Mouse (Mus musculus) lung, embryonic 14.5 days (tissue): ENCODE results near the gene Usp5. TPM values are rescaled to one million over a fixed set of nuclear protein-coding genes. Genes with fewer than 3 reads are reported as not detected.

ENCODE experiments used
- ATAC-seq: fragments of 200-750 bp; cut with Nextera tagmentation; 2 replicates; pipeline ENCODE4 v1.8.0; 2017; ENCODE audit warnings: mild to moderate bottlenecking, moderate TSS enrichment, moderate library complexity; ENCODE audit not compliant: insufficient read depth
- DNase-seq: peaks from one replicate; pipeline ENCODE4 v3.0.0-alpha.2; 2015
- H3K27ac ChIP-seq: fragments of 300-500 bp; sonication (generic); 2 replicates; pipeline ENCODE4 v1.5.1; 2014; ENCODE audit warnings: low read depth, mild to moderate bottlenecking, moderate library complexity
- H3K27me3 ChIP-seq: fragments of 300-500 bp; sonication (generic); 2 replicates; pipeline ENCODE4 v1.6.1; 2014; ENCODE audit warnings: low read length, control low read depth; ENCODE audit not compliant: insufficient read depth
- H3K36me3 ChIP-seq: fragments of 300-500 bp; sonication (generic); 2 replicates; pipeline ENCODE4 v1.6.1; 2014; ENCODE audit warnings: control low read depth; ENCODE audit not compliant: insufficient read depth
- H3K4me1 ChIP-seq: fragments of 300-500 bp; sonication (generic); 2 replicates; pipeline ENCODE4 v1.6.1; 2014; ENCODE audit warnings: antibody characterized with exemption, control low read depth; ENCODE audit not compliant: insufficient read depth
- H3K4me2 ChIP-seq: fragments of 300-500 bp; sonication (generic); 2 replicates; pipeline ENCODE4 v1.6.1; 2014; ENCODE audit warnings: mild to moderate bottlenecking
- H3K4me3 ChIP-seq: fragments of 300-500 bp; sonication (generic); 2 replicates; pipeline ENCODE4 v1.5.1; 2014; ENCODE audit warnings: low read depth, low read length
- H3K9ac ChIP-seq: fragments of 300-500 bp; sonication (generic); 2 replicates; pipeline ENCODE4 v1.6.1; 2014
- H3K9me3 ChIP-seq: fragments of 300-500 bp; sonication (generic); 2 replicates; pipeline ENCODE4 v1.6.1; 2016; ENCODE audit warnings: low read depth, low read length, control low read depth
- CTCF ChIP-seq: IDR thresholded peaks from 2 replicates; pipeline ENCODE4 v1.5.1; 2016; ENCODE audit warnings: antibody characterized with exemption, low read depth
- WGBS: fragments of 180-500 bp; shearing (Covaris S2); extraction: QIAGEN DNeasy Blood & Tissue Kit; methylation state at CpG from one replicate; pipeline ENCODE4 v1.1.7; 2014; 5-methylcytosine and 5-hydroxymethylcytosine counted together
- polyA plus RNA-seq: library from polyadenylated mRNA; unstranded; fragments of >200 nt; fragmentation: Nextera tagmentation; extraction: Ambion mirVana; gene quantifications from 2 replicates; pipeline ENCODE4 v1.2.1, GENCODE M21; 2014

Usp5 gene
- polyA plus RNA-seq, 1 experiment from 2014 or later: 143 TPM

GRCm38 (mm10) chr6:124796200-124796599 lies 33.1 kb downstream of the Usp5 start:
- Histone ChIP-seq H3K4me3 (no peak overlapping the region), H3K27me3 (no peaks in the 10 kb centered on the region), H3K9ac (no peak overlapping the region), H3K9me3 (no peaks in the 10 kb centered on the region), H3K4me2 (no peak overlapping the region), H3K36me3 (no peaks in the 10 kb centered on the region), H3K4me1 (no peaks in the 10 kb centered on the region), H3K27ac (no peak overlapping the region)
- ATAC-seq (no peak), DNase-seq (no peak)
- TF ChIP-seq CTCF: no peak
- WGBS: 66% methylated on average over 2 of the region's 2 CpGs

GRCm38 (mm10) chr6:124795781-124796180 lies 33.5 kb downstream of the Usp5 start:
- DNase-seq (no peak), ATAC-seq (no peak)
- Histone ChIP-seq H3K36me3 (no peaks in the 10 kb centered on the region), H3K9me3 (no peaks in the 10 kb centered on the region), H3K4me3 (no peak overlapping the region), H3K27me3 (no peaks in the 10 kb centered on the region), H3K4me2 (no peak overlapping the region), H3K4me1 (no peaks in the 10 kb centered on the region), H3K9ac (no peak overlapping the region), H3K27ac (no peak overlapping the region)
- TF ChIP-seq CTCF: no peak
- 82% methylated on average over 4 of the region's 4 CpGs for whole genome bisulfite sequencing

GRCm38 (mm10) chr6:124791911-124792310 lies 37.4 kb downstream of the Usp5 start:
- H3K27ac ChIP-seq: no peak overlapping the region
- ATAC-seq: no peak
- H3K9me3 ChIP-seq: no peaks in the 10 kb centered on the region
- no peak for TF ChIP-seq CTCF
- 80% methylated on average over 3 of the region's 3 CpGs for WGBS
- H3K4me1 ChIP-seq: 0 out of 2 replicates have a peak, but pooled peaks cover 3% of the 10 kb centered on the region
- H3K9ac ChIP-seq: no peak overlapping the region
- no peak overlapping the region for H3K4me2 ChIP-seq
- H3K4me3 ChIP-seq: no peak overlapping the region
- no peaks in the 10 kb centered on the region for H3K36me3 ChIP-seq
- no peak for DNase-seq
- H3K27me3 ChIP-seq: no peaks in the 10 kb centered on the region

- no peaks in the 10 kb centered on the region for H3K36me3 ChIP-seq
- no peaks in the 10 kb centered on the region for H3K9me3 ChIP-seq
- 53% methylated on average over 4 of the region's 4 CpGs for WGBS
- DNase-seq (peak; percentile 33), ATAC-seq (peak; percentile 50)
- H3K4me2 ChIP-seq: no peak overlapping the region
- no peak overlapping the region for H3K9ac ChIP-seq
- 0 out of 2 replicates have a peak, but pooled peaks cover 3% of the 10 kb centered on the region for H3K4me1 ChIP-seq
- no peak overlapping the region for H3K27ac ChIP-seq
- no peak for TF ChIP-seq CTCF
- H3K4me3 ChIP-seq: no peak overlapping the region
- H3K27me3 ChIP-seq: no peaks in the 10 kb centered on the region
These were observed 39.2 kb downstream of the Usp5 start for GRCm38 (mm10) chr6:124790121-124790520.

GRCm38 (mm10) chr6:124789519-124789918 lies 39.8 kb downstream of the Usp5 start:
- Histone ChIP-seq H3K4me2 (no peak overlapping the region), H3K27me3 (no peaks in the 10 kb centered on the region), H3K4me3 (no peak overlapping the region), H3K4me1 (0 out of 2 replicates have a peak, but pooled peaks cover 3% of the 10 kb centered on the region), H3K36me3 (no peaks in the 10 kb centered on the region), H3K27ac (no peak overlapping the region), H3K9me3 (no peaks in the 10 kb centered on the region), H3K9ac (no peak overlapping the region)
- WGBS: 66% methylated on average over 4 of the region's 4 CpGs
- no peak for ATAC-seq
- TF ChIP-seq CTCF: no peak
- DNase-seq: no peak

- H3K36me3 ChIP-seq: no peaks in the 10 kb centered on the region
- WGBS: 62% methylated on average over 10 of the region's 10 CpGs
- TF ChIP-seq CTCF: no peak
- no peak overlapping the region for H3K4me2 ChIP-seq
- H3K4me3 ChIP-seq: no peak overlapping the region
- DNase-seq (no peak), ATAC-seq (no peak)
- H3K4me1 ChIP-seq: 0 out of 2 replicates have a peak, but pooled peaks cover 5% of the 10 kb centered on the region
- H3K27ac ChIP-seq: no peak overlapping the region
- H3K9me3 ChIP-seq: no peaks in the 10 kb centered on the region
- H3K27me3 ChIP-seq: no peaks in the 10 kb centered on the region
- H3K9ac ChIP-seq: no peak overlapping the region
These were observed 41.6 kb downstream of the Usp5 start for GRCm38 (mm10) chr6:124787722-124788121.

GRCm38 (mm10) chr6:124786756-124787420 lies 42.4 kb downstream of the Usp5 start:
- Histone ChIP-seq H3K36me3 (no peaks in the 10 kb centered on the region), H3K27me3 (no peaks in the 10 kb centered on the region), H3K4me1 (0 out of 2 replicates have a peak, but pooled peaks cover 7% of the 10 kb centered on the region), H3K9ac (no peak overlapping the region), H3K9me3 (no peaks in the 10 kb centered on the region), H3K27ac (no peak overlapping the region), H3K4me2 (no peak overlapping the region), H3K4me3 (no peak overlapping the region)
- no peak for ATAC-seq
- DNase-seq: no peak
- no peak for TF ChIP-seq CTCF
- 54% methylated on average over 8 of the region's 8 CpGs for WGBS
